Mouse (Mus musculus) ES-Bruce4 (cell line): Measurements from ENCODE around the gene Asna1. TPM values are rescaled to one million over a fixed set of nuclear protein-coding genes. Genes with fewer than 3 reads are reported as not detected.

Source experiments
- H3K27ac ChIP-seq: 2 replicates; pipeline ENCODE4 v1.5.1; 2012; ENCODE audit warnings: low read length, inconsistent platforms; ENCODE audit not compliant: insufficient read depth
- H3K27me3 ChIP-seq: 2 replicates; pipeline ENCODE4 v1.6.1; 2012; ENCODE audit warnings: mild to moderate bottlenecking, low read length, inconsistent platforms; ENCODE audit not compliant: control insufficient read depth, poor library complexity, insufficient read depth, severe bottlenecking
- H3K36me3 ChIP-seq: 2 replicates; pipeline ENCODE4 v1.6.1; 2012; ENCODE audit warnings: inconsistent platforms, mild to moderate bottlenecking, low read length, moderate library complexity; ENCODE audit not compliant: control insufficient read depth, poor library complexity, insufficient read depth, severe bottlenecking
- H3K4me1 ChIP-seq: one replicate; pipeline ENCODE4 v1.8.1; 2011; ENCODE audit warnings: low read length; ENCODE audit not compliant: control insufficient read depth, insufficient read depth
- H3K4me3 ChIP-seq: 2 replicates; pipeline ENCODE4 v1.5.1; 2011; ENCODE audit warnings: low read depth, mild to moderate bottlenecking, low read length
- H3K9ac ChIP-seq: 2 replicates; pipeline ENCODE4 v1.6.1; 2012; ENCODE audit warnings: low read depth, mild to moderate bottlenecking, inconsistent platforms; ENCODE audit not compliant: poor library complexity, severe bottlenecking
- H3K9me3 ChIP-seq: replicated peaks from 2 replicates; pipeline ENCODE4 v1.6.1; 2012; ENCODE audit warnings: mild to moderate bottlenecking, low read length, inconsistent platforms; ENCODE audit not compliant: control insufficient read depth, poor library complexity, insufficient read depth, severe bottlenecking
- CTCF ChIP-seq: IDR thresholded peaks from one replicate; pipeline ENCODE4 v1.8.1; 2011; ENCODE audit warnings: low read depth, low read length
- EP300 ChIP-seq: IDR thresholded peaks from 2 replicates; pipeline ENCODE4 v1.6.1; 2011; ENCODE audit warnings: low read depth, low read length; ENCODE audit not compliant: insufficient read depth
- POLR2A ChIP-seq: IDR thresholded peaks from one replicate; pipeline ENCODE4 v1.8.1; 2011; ENCODE audit warnings: low read length; ENCODE audit not compliant: insufficient read depth
- polyA plus RNA-seq: library from polyadenylated mRNA; stranded (reverse); fragments of >200 nt; gene quantifications from 2 replicates; pipeline ENCODE4 v1.2.4, GENCODE M21; 2011; ENCODE audit warnings: low read depth; ENCODE audit not compliant: missing spikeins, insufficient read depth, insufficient read length

The Asna1 gene
- polyA plus RNA-seq, 1 experiment = 171 TPM

DNA sequence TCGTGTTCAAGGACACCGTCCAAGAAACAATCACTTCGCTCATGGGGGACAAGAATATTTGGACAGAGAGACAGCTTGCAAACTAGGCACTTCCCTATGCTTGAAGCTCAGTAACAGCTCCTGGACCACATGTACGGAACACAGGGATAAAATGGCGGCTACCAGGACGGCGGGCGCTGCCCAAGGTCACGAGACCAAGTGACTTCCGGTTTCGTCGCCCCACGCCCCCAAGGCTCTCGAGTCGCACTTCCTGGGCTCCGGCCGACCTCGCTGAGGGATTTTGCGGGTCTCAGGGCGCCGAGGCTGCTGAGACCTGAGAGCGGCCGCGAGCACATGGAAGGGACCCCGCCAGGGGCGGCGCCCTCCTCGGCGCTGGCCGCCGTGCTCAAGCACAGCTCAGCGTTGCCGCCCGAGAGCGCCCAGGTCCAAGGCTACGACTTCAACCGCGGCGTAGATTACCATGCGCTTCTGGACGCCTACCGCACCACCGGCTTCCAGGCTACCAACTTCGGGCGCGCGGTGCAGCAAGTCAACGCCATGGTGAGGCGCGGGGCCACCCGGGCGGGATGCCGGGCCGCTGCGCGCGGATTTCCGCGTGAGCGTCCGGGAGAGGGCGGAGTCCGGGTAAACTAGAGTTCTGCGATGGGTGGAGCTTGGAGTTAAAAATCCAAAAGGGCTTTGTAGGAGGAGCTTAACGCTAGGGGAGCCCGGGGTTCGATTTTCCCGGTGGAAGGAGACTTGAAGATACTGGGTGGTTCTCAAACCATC is 46.6 kb upstream of the Asna1 start, which contains the start of gene Dhps:
Dhps (plus strand) TSS at position 244 of the 768 bp plus-strand sequence.
- no peaks in the 10 kb centered on the region for H3K9me3 ChIP-seq
- H3K4me3 ChIP-seq = peak within 1 kb of the TSS; percentile 93
- no peaks in the 10 kb centered on the region for H3K4me1 ChIP-seq
- H3K27ac ChIP-seq = peak within 1 kb of the TSS; percentile 96
- no peaks in the 10 kb centered on the region for H3K27me3 ChIP-seq
- peak; percentile 61; the same call in 1 of the 2 replicates for TF ChIP-seq EP300
- TF ChIP-seq POLR2A = peak; percentile 31
- TF ChIP-seq CTCF = no peak
- peak within 1 kb of the TSS; percentile 93 for H3K9ac ChIP-seq
- peaks cover 27% of the 10 kb centered on the region for H3K36me3 ChIP-seq

DNA sequence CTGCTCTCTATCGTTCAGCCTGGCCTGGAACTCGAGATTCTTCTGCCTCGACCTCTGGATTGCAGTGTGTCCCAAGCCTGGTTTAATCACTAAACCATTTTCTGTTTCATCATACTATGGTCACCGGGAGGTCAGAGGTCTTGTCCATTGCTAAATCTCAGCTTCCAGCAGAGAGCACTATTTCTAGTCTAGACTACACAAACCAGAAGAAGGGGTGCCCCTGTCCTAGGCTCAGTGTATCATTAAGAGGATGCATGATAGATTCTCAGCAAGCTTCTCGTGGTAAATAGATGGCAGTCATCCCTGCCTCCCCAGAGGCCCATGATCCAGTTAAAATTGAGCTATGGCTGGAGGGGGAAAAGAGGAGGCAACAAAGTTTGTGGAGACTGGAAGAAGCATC is 46.0 kb upstream of the Asna1 start:
- H3K27ac ChIP-seq = peak overlapping the region; percentile 96

DNA sequence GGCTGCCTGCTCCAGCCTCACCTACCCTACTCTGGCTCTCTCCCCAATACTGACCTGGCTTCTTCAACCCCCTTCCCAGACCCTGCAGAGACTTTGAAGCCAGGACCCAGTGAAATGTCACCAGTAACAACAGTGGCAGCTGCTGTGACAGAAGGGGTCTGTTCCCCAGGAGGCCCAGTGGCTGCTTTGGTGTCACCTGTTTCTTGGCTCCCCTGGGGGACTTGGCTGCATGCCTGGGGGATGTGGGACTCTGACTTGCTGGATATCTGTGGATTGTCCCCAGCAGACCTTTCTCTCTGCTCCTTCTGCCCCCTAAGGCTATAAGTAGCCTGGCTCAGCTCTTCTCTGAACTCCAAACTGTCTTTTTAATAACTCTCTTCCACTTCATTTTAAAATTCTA is 42.9 kb upstream of the Asna1 start, which contains the start of gene Gm5741:
Gm5741 (minus strand) TSS at position 1 of the 400 bp plus-strand sequence.
- no peak for TF ChIP-seq POLR2A
- no peak for TF ChIP-seq CTCF
- TF ChIP-seq EP300 = no peak
- Histone ChIP-seq H3K9ac (no peak within 1 kb of the TSS), H3K36me3 (peaks cover 10% of the 10 kb centered on the region; the same call in 1 of the 2 replicates), H3K27me3 (no peaks in the 10 kb centered on the region), H3K27ac (no peak within 1 kb of the TSS), H3K9me3 (no peaks in the 10 kb centered on the region), H3K4me3 (no peak within 1 kb of the TSS), H3K4me1 (no peaks in the 10 kb centered on the region)

More for the DNA sequence above, 46.0 kb upstream of the Asna1 start:
- peak overlapping the region; percentile 93 for H3K9ac ChIP-seq
- no peak for TF ChIP-seq POLR2A
- TF ChIP-seq CTCF = no peak
- TF ChIP-seq EP300 = no peak
- H3K9me3 ChIP-seq = no peaks in the 10 kb centered on the region
- H3K27me3 ChIP-seq = no peaks in the 10 kb centered on the region
- H3K4me1 ChIP-seq = no peaks in the 10 kb centered on the region
- peaks cover 31% of the 10 kb centered on the region for H3K36me3 ChIP-seq
- peak overlapping the region; percentile 93 for H3K4me3 ChIP-seq

DNA sequence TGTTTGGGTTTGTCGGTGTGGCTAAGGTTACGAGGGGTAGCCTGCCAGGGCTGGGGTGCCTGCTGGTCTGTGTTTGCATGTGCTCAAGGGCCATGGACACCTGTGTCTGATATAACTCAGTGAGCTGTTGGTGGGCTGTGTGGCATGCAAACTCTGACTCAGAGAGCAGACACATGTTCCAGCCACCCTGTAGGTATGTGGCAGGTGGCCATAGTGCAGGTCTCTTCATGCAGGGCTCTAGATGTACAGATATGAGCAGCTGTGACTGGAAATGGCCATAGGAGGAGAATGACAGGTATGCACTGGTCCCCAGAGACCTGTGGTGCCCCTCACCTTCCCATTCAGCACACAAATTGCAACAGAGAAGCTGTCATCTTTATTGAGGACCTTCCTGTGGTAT is 42.1 kb upstream of the Asna1 start:
- Histone ChIP-seq H3K27ac (no peak overlapping the region), H3K27me3 (no peaks in the 10 kb centered on the region), H3K9me3 (no peaks in the 10 kb centered on the region), H3K4me1 (no peaks in the 10 kb centered on the region), H3K9ac (no peak overlapping the region), H3K36me3 (peaks cover 13% of the 10 kb centered on the region; the same call in 1 of the 2 replicates), H3K4me3 (no peak overlapping the region)
- TF ChIP-seq EP300 = no peak
- no peak for TF ChIP-seq CTCF
- no peak for TF ChIP-seq POLR2A

DNA sequence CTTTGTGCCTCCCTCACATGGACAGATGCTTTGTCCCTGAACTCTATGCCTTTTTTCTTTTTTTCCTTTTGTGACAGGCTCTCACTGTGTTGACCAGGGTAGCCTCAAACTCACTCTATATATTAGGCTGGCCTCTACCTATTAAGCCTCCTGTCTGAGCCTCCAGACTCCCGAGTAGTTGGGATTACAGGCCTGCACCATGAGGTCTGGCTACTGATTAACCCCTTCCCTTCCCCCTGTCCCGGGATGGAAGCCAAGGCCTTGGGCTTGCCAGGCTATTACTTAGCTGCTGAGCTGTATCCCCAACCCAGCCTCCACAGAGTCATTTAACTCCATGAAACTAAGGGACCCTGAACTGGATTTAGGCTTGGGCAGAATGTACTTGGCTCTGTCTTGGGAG is 40.1 kb upstream of the Asna1 start:
- Histone ChIP-seq H3K27ac (no peak overlapping the region), H3K27me3 (no peaks in the 10 kb centered on the region), H3K4me1 (peaks cover 3% of the 10 kb centered on the region), H3K9ac (no peak overlapping the region), H3K9me3 (no peaks in the 10 kb centered on the region), H3K4me3 (no peak overlapping the region), H3K36me3 (peaks cover 13% of the 10 kb centered on the region; the same call in 1 of the 2 replicates)
- TF ChIP-seq POLR2A (no peak), CTCF (no peak), EP300 (no peak)

DNA sequence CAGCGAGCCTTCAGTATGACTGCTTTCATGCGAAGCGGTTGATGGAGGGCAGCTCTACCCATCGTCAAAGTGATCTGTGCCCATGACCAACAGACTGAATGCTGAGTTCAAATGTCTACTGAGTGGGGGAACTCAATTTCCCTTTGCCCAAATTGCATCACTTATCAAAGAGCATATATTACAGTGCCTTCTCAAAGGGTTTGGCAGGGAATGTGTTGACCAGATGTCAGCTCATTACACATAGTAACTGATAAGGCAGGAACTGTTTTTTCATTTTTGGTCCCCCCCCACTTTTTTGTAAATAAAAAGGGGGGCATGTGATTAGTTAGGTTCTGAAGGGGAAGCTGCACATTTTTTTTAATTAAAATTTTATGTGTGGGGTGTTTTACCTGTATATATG is 37.5 kb upstream of the Asna1 start:
- TF ChIP-seq CTCF (no peak), EP300 (no peak), POLR2A (no peak)
- H3K27me3 ChIP-seq = no peaks in the 10 kb centered on the region
- no peak overlapping the region for H3K27ac ChIP-seq
- H3K9me3 ChIP-seq = no peaks in the 10 kb centered on the region
- H3K4me1 ChIP-seq = peaks cover 3% of the 10 kb centered on the region
- peaks cover 15% of the 10 kb centered on the region; the same call in 1 of the 2 replicates for H3K36me3 ChIP-seq
- H3K4me3 ChIP-seq = no peak overlapping the region
- H3K9ac ChIP-seq = no peak overlapping the region
